Mouse (Mus musculus) stomach, postnatal 0 days (tissue): ENCODE measurements around the gene Gnai1.

ENCODE experiments used
- CTCF ChIP-seq: IDR thresholded peaks from 2 replicates; pipeline ENCODE4 v1.5.1; 2016; ENCODE audit warnings: antibody characterized with exemption, low read depth, mild to moderate bottlenecking, moderate library complexity
- EP300 ChIP-seq: optimal IDR thresholded peaks from 2 replicates; pipeline ENCODE3; 2016; ENCODE audit warnings: antibody characterized with exemption

DNA sequence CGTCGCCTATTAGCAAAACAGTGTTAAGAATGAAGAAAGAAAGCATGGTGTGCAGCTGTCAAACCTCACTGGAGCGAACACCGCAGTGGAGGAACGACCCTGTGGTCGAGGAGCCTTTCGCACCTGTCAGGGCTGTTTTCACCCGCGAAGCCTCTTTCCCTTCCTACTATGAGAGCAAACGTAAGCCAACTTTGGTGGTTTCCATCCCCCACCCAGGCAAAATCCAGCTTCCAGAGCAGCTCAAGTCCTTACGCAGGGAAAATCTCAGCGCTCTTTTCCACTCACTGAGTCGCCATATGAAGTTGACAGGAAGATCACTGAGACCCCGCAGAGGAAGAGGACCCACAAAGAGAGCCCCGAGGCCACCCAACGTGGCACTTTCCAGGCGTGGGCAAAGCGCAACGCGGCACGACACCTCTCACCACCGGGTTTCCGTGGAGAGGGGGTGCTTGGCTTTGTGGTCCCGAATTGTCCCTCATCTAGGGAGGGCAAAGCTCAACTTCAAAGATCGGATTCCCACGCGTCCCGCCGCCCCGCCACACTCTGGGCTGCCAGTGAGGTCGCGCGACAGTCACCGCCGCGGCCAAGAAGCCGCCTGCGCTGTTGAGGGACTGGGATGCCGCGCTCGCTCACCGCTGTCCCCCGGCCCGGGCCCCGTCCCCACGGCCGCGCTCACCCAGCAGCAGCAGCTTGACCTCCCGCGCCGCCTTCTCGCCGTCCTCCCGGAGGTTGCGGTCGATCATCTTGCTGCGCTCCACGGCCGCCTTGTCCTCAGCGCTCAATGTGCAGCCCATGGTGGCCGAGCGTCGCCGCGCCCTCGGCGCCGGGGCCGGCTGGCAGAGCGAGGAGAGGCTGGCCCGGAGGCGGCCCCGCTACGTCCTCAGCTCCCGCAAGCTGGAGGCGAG is 527 bp downstream of the Gnai1 start:
- TF ChIP-seq CTCF (no peak), EP300 (no peak)
